Mouse (Mus musculus): ENCODE measurements around the gene Tekt4. TPM values are rescaled to one million over a fixed set of nuclear protein-coding genes. Genes with fewer than 3 reads are reported as not detected.

The Tekt4 gene
- total RNA-seq, 2 experiments from 2014 or later = 0.49 to 1.2 TPM

Other genes starting within 250 kb of the Tekt4 start
- gene Gnptg, start 214.5 kb upstream of the Tekt4 start, total RNA-seq (2021) = 10 to 100 TPM; 74.7 to 77.3 TPM
- gene Tsr3, start 214.4 kb upstream of the Tekt4 start, total RNA-seq (2021) = 10 to 100 TPM; 21.0 to 24.3 TPM
- 10 to 100 TPM; 17.5 to 18.7 TPM for gene Baiap3, start 198.3 kb upstream of the Tekt4 start, total RNA-seq (2021)
- 100 to 1,000 TPM; 218 to 227 TPM for gene Ube2i, start 180.0 kb upstream of the Tekt4 start, total RNA-seq (2021)
- not detected for gene Prss34, start 156.2 kb upstream of the Tekt4 start, total RNA-seq (2021)
- not detected for gene Prss28, start 146.0 kb upstream of the Tekt4 start, total RNA-seq (2021)
- not detected for gene Prss29, start 136.0 kb upstream of the Tekt4 start, total RNA-seq (2021)
- not detected for gene Tpsab1, start 109.1 kb upstream of the Tekt4 start, total RNA-seq (2021)
- not detected for gene Tpsb2, start 88.3 kb upstream of the Tekt4 start, total RNA-seq (2021)
- gene Tpsg1, start 85.3 kb upstream of the Tekt4 start, total RNA-seq (2021) = not detected
- gene Cacna1h, start 20.8 kb upstream of the Tekt4 start, total RNA-seq (2021) = 10 to 100 TPM; 39.6 to 43.7 TPM
- gene Sstr5, start 42.7 kb downstream of the Tekt4 start, total RNA-seq (2021) = 1 to 10 TPM in 1 of 2 experiments, under 1 TPM in 1; 0.75 to 1.1 TPM
- gene Sox8, start 116.1 kb downstream of the Tekt4 start, total RNA-seq (2021) = 10 to 100 TPM; 52.1 to 55.2 TPM
- 10 to 100 TPM; 19.1 to 20.2 TPM for gene Lmf1, start 124.5 kb downstream of the Tekt4 start, total RNA-seq (2021)